26 mouse cellular contexts compared by ENCODE assay signal in genomic region chr11:97540136-97540535, GRCm38 (mm10). TPM values are rescaled to one million over a fixed set of nuclear protein-coding genes. Genes with fewer than 3 reads are reported as not detected.
DNase-seq lines count a peak whose midpoint lies in the region; ATAC-seq and TF ChIP-seq lines count a peak whose summit lies in the region.
"Had no signal": no experiment of that assay in that cellular context is flagged by ENCODE, and none has a peak within 500 bp of the region (broad histone marks: within the 10 kb centered on the region; RNA-seq: fewer than 3 reads in every experiment).

No protein-coding gene starts in this region.

- intact Hi-C loops in left cerebral cortex, postnatal 10 days (cut with DNase I): no loop called here

- no peak overlapping the region for H3K4me3 ChIP-seq in forebrain, embryonic 12.5 days (replicated peaks)
- no peak overlapping the region for H3K4me3 ChIP-seq in forebrain, embryonic 11.5 days (ENCODE audit: low read depth, low read length)
- H3K4me3 ChIP-seq in layer of hippocampus, adult 2 months: no peak overlapping the region
- no peak overlapping the region for H3K4me3 ChIP-seq in intestine, postnatal 0 days (ENCODE audit: low read depth, low read length)
- H3K4me3 ChIP-seq: erythroblast, embryonic 14.5 days; gastrocnemius, adult 2 months; liver, embryonic 12.5 days; midbrain, embryonic 13.5 days; neural tube, embryonic 13.5 days had no signal

- peak overlapping the region; percentile 19; the same call in 1 of the 2 replicates for H3K27ac ChIP-seq in forebrain, embryonic 12.5 days
- H3K27ac ChIP-seq in forebrain, embryonic 11.5 days (ENCODE audit: low read depth, low read length): no peak overlapping the region
- H3K27ac ChIP-seq in layer of hippocampus, adult 2 months: peak overlapping the region; percentile 88; the same call in 1 of the 2 replicates
- no peak overlapping the region for H3K27ac ChIP-seq in intestine, postnatal 0 days (ENCODE audit: low read depth, low read length)
- H3K27ac ChIP-seq: gastrocnemius, adult 2 months; liver, embryonic 12.5 days; midbrain, embryonic 13.5 days; neural tube, embryonic 13.5 days; stomach, postnatal 0 days had no signal

- WGBS in forebrain, embryonic 12.5 days: 85% methylated on average over 3 of the region's 3 CpGs
- 63% methylated on average over 3 of the region's 3 CpGs for WGBS in forebrain, embryonic 11.5 days
- WGBS in intestine, postnatal 0 days: 55% methylated on average over 3 of the region's 3 CpGs

- H3K9ac ChIP-seq in forebrain, embryonic 12.5 days: no peak overlapping the region
- no peak overlapping the region for H3K9ac ChIP-seq in forebrain, embryonic 11.5 days (ENCODE audit: low read length)
- H3K9ac ChIP-seq in intestine, postnatal 0 days (ENCODE audit: low read depth, low read length): no peak overlapping the region
- H3K9ac ChIP-seq: liver, embryonic 12.5 days; liver, postnatal 0 days; midbrain, embryonic 13.5 days; neural tube, embryonic 13.5 days had no signal

- H3K4me2 ChIP-seq in forebrain, embryonic 12.5 days: no peak overlapping the region
- H3K4me2 ChIP-seq in forebrain, embryonic 11.5 days (ENCODE audit: low read depth, low read length, severe bottlenecking): no peak overlapping the region
- no peak overlapping the region for H3K4me2 ChIP-seq in intestine, postnatal 0 days (replicated peaks; ENCODE audit: low read depth)
- H3K4me2 ChIP-seq: liver, embryonic 12.5 days; midbrain, embryonic 13.5 days; neural tube, embryonic 13.5 days had no signal

- peaks cover 62% of the 10 kb centered on the region for H3K27me3 ChIP-seq in forebrain, embryonic 12.5 days
- H3K27me3 ChIP-seq in forebrain, embryonic 11.5 days (ENCODE audit: control insufficient read depth, insufficient read depth, low read length): peaks cover 29% of the 10 kb centered on the region
- H3K27me3 ChIP-seq in intestine, postnatal 0 days (replicated peaks; ENCODE audit: control insufficient read depth, insufficient read depth, low read length): peaks cover 61% of the 10 kb centered on the region

- H3K36me3 ChIP-seq in forebrain, embryonic 12.5 days (replicated peaks): no peaks in the 10 kb centered on the region
- no peaks in the 10 kb centered on the region for H3K36me3 ChIP-seq in forebrain, embryonic 11.5 days (ENCODE audit: control insufficient read depth, insufficient read depth, low read length)
- H3K36me3 ChIP-seq in intestine, postnatal 0 days (ENCODE audit: control insufficient read depth, insufficient read depth): no peaks in the 10 kb centered on the region
- H3K36me3 ChIP-seq: liver, embryonic 12.5 days had no signal

- no peak for DNase-seq in forebrain, embryonic 11.5 days (ENCODE audit: low spot score)
- DNase-seq in layer of hippocampus, adult 2 months (ENCODE audit: low spot score in 2 of 2): no peak
- DNase-seq in layer of hippocampus, adult 9-11 months: no peak
- DNase-seq in MEL-GATA-1-ER (ENCODE audit: extremely low read depth, low read depth): peak; percentile 49
- no peak for DNase-seq in left cerebral cortex, postnatal 10 days (ENCODE audit: extremely low spot score in 1 of 2, low spot score in 2 of 2)
- DNase-seq: adrenal gland, postnatal 14 days; gastrocnemius, adult 2 months; heart, postnatal 14 days; liver, postnatal 0 days; lung, postnatal 36 days; thymus, postnatal 4 days had no signal

- H3K9me3 ChIP-seq in forebrain, embryonic 12.5 days: no peaks in the 10 kb centered on the region
- no peaks in the 10 kb centered on the region for H3K9me3 ChIP-seq in forebrain, embryonic 11.5 days (ENCODE audit: control insufficient read depth, low read length)
- H3K9me3 ChIP-seq in intestine, postnatal 0 days (ENCODE audit: control insufficient read depth): no peaks in the 10 kb centered on the region
- H3K9me3 ChIP-seq: liver, embryonic 12.5 days; midbrain, embryonic 13.5 days; neural tube, embryonic 13.5 days had no signal

- no peak for TF ChIP-seq CTCF in layer of hippocampus, adult 2 months (conservative IDR thresholded peaks at IDR 0.05)
- TF ChIP-seq CTCF in intestine, postnatal 0 days (IDR thresholded peaks at IDR 0.05; ENCODE audit: low read depth): no peak

- no peak for ATAC-seq in forebrain, embryonic 12.5 days (ENCODE audit: low FRiP score)
- ATAC-seq in forebrain, embryonic 11.5 days (replicated peaks; ENCODE audit: low FRiP score): no peak
- ATAC-seq in intestine, postnatal 0 days: no peak
- ATAC-seq: CD4-positive, CD25-positive, alpha-beta regulatory T cell, adult 4 months; intestine, embryonic 16.5 days; liver, embryonic 12.5 days; liver, postnatal 0 days; midbrain, embryonic 13.5 days; Patski had no signal

- H3K4me1 ChIP-seq in forebrain, embryonic 12.5 days: peaks cover 63% of the 10 kb centered on the region
- peaks cover 12% of the 10 kb centered on the region for H3K4me1 ChIP-seq in forebrain, embryonic 11.5 days (replicated peaks; ENCODE audit: control insufficient read depth, insufficient read depth, low read length)
- H3K4me1 ChIP-seq in intestine, postnatal 0 days (replicated peaks; ENCODE audit: control insufficient read depth, insufficient read depth, low read length): no peaks in the 10 kb centered on the region

RNA-seq across cellular contexts. Expression of gene Srcin1, which starts 35.9 kb away (rescaled TPM):
- polyA plus RNA-seq in forebrain, embryonic 12.5 days (2016; fragmentation: Nextera tagmentation; extraction: Ambion mirVana): 5.2 and 5.7 TPM in 2 replicates
- polyA plus RNA-seq in forebrain, embryonic 11.5 days (2014; fragmentation: Nextera tagmentation; extraction: Ambion mirVana): 3.2 and 3.7 TPM in 2 replicates
- total RNA-seq in layer of hippocampus, adult 2 months (2021): 100 to 1,000 TPM; 226 to 232 TPM
- total RNA-seq in left cerebral cortex, postnatal 10 days (2021): 100 to 1,000 TPM; 281 to 294 TPM
- 0.18 and 0.24 TPM in 2 replicates for polyA plus RNA-seq in intestine, postnatal 0 days (2015; fragmentation: Nextera tagmentation; extraction: Ambion mirVana)
- total RNA-seq: megakaryocyte-erythroid progenitor cell, adult 5-6 weeks had no signal
- polyA plus RNA-seq: CD4-positive, CD25-positive, alpha-beta regulatory T cell, adult 4 months; erythroblast, embryonic 14.5 days had no signal

RNA-seq across cellular contexts. Expression of gene 4933428G20Rik, which starts 40.0 kb away (rescaled TPM):
- 0.50 and 0.79 TPM in 2 replicates for polyA plus RNA-seq in forebrain, embryonic 12.5 days (2016; fragmentation: Nextera tagmentation; extraction: Ambion mirVana)
- polyA plus RNA-seq in forebrain, embryonic 11.5 days (2014; fragmentation: Nextera tagmentation; extraction: Ambion mirVana): 0.17 TPM in 1 of 2 replicates, not detected in the other
- total RNA-seq in layer of hippocampus, adult 2 months (2021): under 1 TPM in 1 of 2 experiments, not detected in 1; 0.25 TPM
- not detected for total RNA-seq in left cerebral cortex, postnatal 10 days (2021)
- polyA plus RNA-seq in intestine, postnatal 0 days (2015; fragmentation: Nextera tagmentation; extraction: Ambion mirVana): 0.10 and 0.21 TPM in 2 replicates
- total RNA-seq: adrenal gland, postnatal 14 days; gastrocnemius, adult 2 months; gastrocnemius, postnatal 4 days; heart, postnatal 14 days; left cerebral cortex, adult 8-10 months; megakaryocyte-erythroid progenitor cell, adult 5-6 weeks had no signal
- polyA plus RNA-seq: CD4-positive, CD25-positive, alpha-beta regulatory T cell, adult 4 months; erythroblast, embryonic 14.5 days; heart, embryonic 14.5 days; spleen, adult 2 months had no signal

Comparison
In these comparisons a context has a peak if more than half of its experiments do, and no peak if none do; other contexts are left out.
1. H3K27ac ChIP-seq: peak in forebrain, embryonic 12.5 days (single experiment) and layer of hippocampus, adult 2 months (single experiment); none in forebrain, embryonic 11.5 days (single experiment) and intestine, postnatal 0 days (single experiment).